Mouse (Mus musculus) testis, postnatal 14 days (tissue): ENCODE results near the gene Gramd1a.

Experiments used
- DNase-seq: peaks from one replicate; pipeline ENCODE4 v3.0.0; 2021; ENCODE audit warnings: low spot score

The Gramd1a gene

GRCm38 (mm10) chr7:31123697-31124096 lies 32.0 kb downstream of the Gramd1a start:
- no peak for DNase-seq

GRCm38 (mm10) chr7:31122641-31123631 lies 32.8 kb downstream of the Gramd1a start:
- no peak for DNase-seq

- no peak for DNase-seq
These were observed 36.1 kb downstream of the Gramd1a start for GRCm38 (mm10) chr7:31119556-31119955.

GRCm38 (mm10) chr7:31118486-31118885 lies 37.2 kb downstream of the Gramd1a start:
- no peak for DNase-seq

GRCm38 (mm10) chr7:31117465-31117864 lies 38.2 kb downstream of the Gramd1a start:
- DNase-seq, result no peak

- DNase-seq, result no peak
These were observed 39.0 kb downstream of the Gramd1a start for GRCm38 (mm10) chr7:31116721-31117145.

DNA sequence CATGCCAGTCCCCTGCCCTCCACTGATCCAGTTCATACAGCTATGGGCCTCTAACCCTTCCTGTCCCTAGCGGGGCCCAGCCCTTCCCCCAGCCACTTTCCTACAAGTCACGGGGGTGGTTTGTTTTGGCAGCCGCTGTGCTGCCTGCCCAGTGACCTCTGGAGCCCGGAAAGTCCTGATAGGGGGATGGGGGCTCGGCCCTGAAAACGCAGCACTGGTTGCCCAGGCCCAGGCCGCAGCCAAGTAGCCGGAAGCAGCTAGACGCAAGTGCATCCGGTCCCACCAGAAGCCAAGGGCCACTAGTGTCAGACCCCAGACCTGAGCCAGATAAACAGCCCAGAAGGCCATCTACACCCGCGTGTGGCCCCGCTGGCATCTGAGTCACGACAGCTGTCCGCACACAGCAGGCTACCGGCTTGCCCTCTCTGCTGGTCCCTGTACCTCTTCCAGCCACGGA lies 40.1 kb downstream of the Gramd1a start:
- DNase-seq, result peak; percentile 34

DNA sequence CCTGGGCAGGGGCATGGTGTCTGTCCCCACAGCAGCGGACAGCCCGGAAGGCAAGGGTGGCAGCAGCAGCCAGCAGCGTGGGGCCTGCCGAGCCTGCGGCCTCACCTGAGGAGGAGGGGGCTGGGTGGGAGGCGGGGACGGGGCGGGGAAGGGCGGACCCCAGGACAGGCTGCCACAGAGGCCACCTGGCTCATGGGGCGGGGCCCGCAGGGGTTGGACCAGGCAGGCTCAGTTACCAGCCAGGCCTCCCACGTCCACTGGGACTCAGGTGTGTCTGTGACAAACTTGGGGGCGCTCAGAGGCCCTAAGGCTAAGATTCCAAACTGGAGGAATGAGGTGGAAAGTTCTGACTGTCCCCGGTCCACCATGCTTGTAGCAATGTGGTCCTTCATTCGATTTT lies 40.5 kb downstream of the Gramd1a start, which contains the start of gene Hpn:
Gene Hpn, minus strand, starts transcription at position 109 of the 400 bp plus-strand sequence.
- DNase-seq, result no peak

GRCm38 (mm10) chr7:31114646-31115045 lies 41.0 kb downstream of the Gramd1a start:
- no peak for DNase-seq

DNA sequence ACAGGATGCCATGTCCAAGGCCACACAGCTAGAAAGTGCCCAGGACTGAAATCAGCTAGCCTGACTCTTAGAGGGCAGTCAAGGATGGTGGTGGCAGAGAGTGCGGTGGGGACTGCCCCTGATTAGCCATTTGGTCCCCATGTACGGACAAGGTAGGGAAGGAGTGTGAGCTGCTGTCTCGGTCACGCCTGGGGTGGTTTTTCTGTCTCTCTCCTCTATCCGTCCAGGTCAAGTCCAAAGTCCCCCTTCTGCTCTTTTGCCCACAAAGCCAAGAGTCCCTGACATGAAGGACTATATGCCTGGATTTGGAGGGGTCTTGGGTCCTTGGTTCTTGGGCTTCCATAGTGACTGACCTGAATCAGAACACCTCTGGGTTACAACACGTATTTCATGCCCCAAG lies 41.9 kb downstream of the Gramd1a start:
- no peak for DNase-seq

DNA sequence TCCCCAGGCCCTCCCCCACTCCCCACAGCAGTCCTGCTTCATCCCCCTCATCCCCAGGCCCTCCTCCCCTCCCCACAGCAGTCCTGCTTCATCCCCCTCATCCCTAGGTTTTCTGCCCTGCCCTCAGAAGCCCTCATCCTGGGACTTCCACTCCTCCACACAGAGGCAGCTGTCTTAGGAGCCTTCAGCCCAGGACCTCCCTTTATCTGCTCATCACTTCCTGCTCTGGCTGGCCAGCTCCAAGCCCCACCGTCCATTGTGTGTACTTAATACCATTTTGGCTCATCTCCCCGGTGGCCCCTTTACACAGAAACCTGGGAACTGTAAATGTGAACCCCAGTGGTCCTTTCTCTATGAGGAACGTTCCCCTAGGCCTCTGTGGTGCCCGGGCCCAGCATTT lies 43.7 kb downstream of the Gramd1a start:
- no peak for DNase-seq

- DNase-seq, result no peak
These were observed 44.8 kb downstream of the Gramd1a start for GRCm38 (mm10) chr7:31110861-31111385.

- DNase-seq, result no peak
These were observed 45.9 kb downstream of the Gramd1a start for GRCm38 (mm10) chr7:31109796-31110195.

GRCm38 (mm10) chr7:31109091-31109490 lies 46.6 kb downstream of the Gramd1a start:
- no peak for DNase-seq

- DNase-seq, result no peak
These were observed 47.9 kb downstream of the Gramd1a start for GRCm38 (mm10) chr7:31107781-31108180.

GRCm38 (mm10) chr7:31106166-31106565 lies 49.5 kb downstream of the Gramd1a start:
- DNase-seq, result no peak

GRCm38 (mm10) chr7:31105061-31105768 lies 50.5 kb downstream of the Gramd1a start:
- no peak for DNase-seq

DNA sequence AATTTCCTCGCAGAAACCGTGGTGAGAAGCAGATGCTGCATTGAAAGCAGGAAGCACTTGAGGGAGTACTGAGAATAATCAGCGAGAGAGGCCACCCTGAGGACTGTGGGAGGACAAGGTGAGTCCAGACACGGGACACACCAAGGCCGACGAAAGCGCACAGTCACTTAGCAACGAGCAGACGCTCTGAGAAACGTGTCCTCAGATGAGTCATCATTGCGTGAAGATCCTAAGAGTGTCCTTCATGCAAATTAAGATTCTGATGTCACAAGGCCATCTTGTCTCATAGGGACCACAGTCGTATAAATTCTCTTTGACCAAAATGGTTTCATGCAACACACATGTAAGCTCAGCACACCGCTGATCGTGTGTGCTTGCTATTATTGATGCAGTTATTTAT lies 54.9 kb downstream of the Gramd1a start:
- no peak for DNase-seq

DNA sequence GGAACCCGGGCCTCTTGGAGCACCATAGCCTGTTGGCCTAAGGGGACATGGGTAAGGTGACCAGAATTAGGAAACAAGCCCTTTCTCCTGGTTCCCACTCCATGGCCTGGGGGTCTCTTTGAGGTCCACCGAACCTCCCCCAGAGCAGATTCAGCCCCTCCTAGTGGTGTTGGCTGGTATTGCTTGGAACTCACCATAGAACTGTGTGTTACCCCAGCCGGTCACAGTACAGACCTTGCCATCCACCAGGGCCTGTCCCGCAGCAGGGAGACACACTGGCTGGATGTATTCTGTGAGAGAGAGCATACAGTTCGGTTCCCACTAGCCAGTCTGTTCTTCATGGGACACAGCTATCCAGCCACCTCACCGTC lies 56.1 kb downstream of the Gramd1a start:
- no peak for DNase-seq

DNA sequence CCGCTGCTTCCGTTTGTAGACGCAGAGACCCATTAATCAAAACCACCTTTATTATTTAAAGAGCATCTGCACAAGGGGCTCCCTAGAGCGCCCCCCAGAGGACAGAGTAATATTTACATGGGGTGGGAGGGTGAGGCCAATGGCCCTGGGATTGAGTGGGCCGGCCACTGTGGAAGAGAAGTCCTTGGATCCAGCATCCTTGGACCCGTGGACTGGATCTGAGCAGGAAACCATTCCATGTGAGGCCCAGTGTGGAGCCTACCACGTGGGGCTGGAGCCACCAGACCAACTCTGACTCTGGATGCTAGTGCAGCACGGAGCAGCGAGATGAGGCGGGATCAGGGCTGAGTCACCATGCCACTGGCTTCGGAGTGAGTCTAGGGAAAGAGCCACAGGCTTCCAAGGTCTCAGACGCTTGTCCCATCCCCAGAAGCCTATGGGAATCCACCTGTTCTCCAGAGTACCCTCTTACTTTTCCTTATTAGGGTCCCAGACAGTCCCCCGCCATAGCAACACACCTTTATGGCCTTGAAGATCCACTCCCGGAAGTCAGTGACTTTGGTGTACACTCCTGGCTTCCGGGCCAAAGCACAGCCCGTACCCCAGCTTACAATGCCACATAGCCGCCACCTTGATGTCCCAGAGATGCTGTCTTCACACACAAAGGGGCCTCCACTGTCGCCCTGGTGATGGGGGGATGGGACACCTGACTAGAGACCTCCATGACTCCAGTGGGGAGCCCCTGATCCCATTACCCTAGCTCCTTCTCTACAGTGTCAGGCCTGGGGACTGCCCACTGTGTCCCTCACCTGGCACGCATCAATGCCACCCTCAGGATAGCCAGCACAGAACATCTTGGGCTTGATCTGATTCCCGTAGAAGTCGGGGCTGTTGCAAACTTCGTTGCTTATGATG lies 56.7 kb downstream of the Gramd1a start:
- peak; percentile 52 for DNase-seq

GRCm38 (mm10) chr7:31097583-31098248 lies 58.0 kb downstream of the Gramd1a start:
- peak; percentile 87 for DNase-seq
